Mouse (Mus musculus): ENCODE results near the gene Arhgap10.

Arhgap10 gene

GRCm38 (mm10) chr8:77288492-77288891, 229.3 kb downstream of the Arhgap10 start:
- no peak for DNase-seq (ENCODE audit: low read depth, low spot score)

GRCm38 (mm10) chr8:77288065-77288464, 229.7 kb downstream of the Arhgap10 start:
- no peak for DNase-seq (ENCODE audit: low read depth, low spot score)

- DNase-seq (ENCODE audit: low read depth, low spot score), result no peak
Measured at GRCm38 (mm10) chr8:77284473-77284872, 233.3 kb downstream of the Arhgap10 start.

GRCm38 (mm10) chr8:77282605-77283236, 235.0 kb downstream of the Arhgap10 start:
- DNase-seq (ENCODE audit: low read depth, low spot score), result no peak

- no peak for DNase-seq (ENCODE audit: low read depth, low spot score)
Measured at GRCm38 (mm10) chr8:77279977-77280376, 237.8 kb downstream of the Arhgap10 start.

GRCm38 (mm10) chr8:77278246-77278645, 239.5 kb downstream of the Arhgap10 start:
- DNase-seq (ENCODE audit: low read depth, low spot score), result no peak

- no peak for DNase-seq (ENCODE audit: low read depth, low spot score)
Measured at GRCm38 (mm10) chr8:77276827-77277226, 240.9 kb downstream of the Arhgap10 start.

GRCm38 (mm10) chr8:77275571-77275970, 242.2 kb downstream of the Arhgap10 start:
- no peak for DNase-seq (ENCODE audit: low read depth, low spot score)

GRCm38 (mm10) chr8:77272136-77272535, 245.6 kb downstream of the Arhgap10 start:
- DNase-seq (ENCODE audit: low read depth, low spot score), result no peak

GRCm38 (mm10) chr8:77267941-77268405, 249.8 kb downstream of the Arhgap10 start:
- no peak for DNase-seq (ENCODE audit: low read depth, low spot score)

GRCm38 (mm10) chr8:77262216-77263009, 255.3 kb downstream of the Arhgap10 start:
- DNase-seq (ENCODE audit: low read depth, low spot score), result no peak

GRCm38 (mm10) chr8:77261215-77261614, 256.5 kb downstream of the Arhgap10 start:
- DNase-seq (ENCODE audit: low read depth, low spot score), result no peak

GRCm38 (mm10) chr8:77257085-77257451, 260.7 kb downstream of the Arhgap10 start:
- DNase-seq (ENCODE audit: low read depth, low spot score), result no peak

GRCm38 (mm10) chr8:77256450-77257084, 261.2 kb downstream of the Arhgap10 start:
- no peak for DNase-seq (ENCODE audit: low read depth, low spot score)

- no peak for DNase-seq (ENCODE audit: low read depth, low spot score)
Measured at GRCm38 (mm10) chr8:77254466-77254865, 263.3 kb downstream of the Arhgap10 start.

GRCm38 (mm10) chr8:77251134-77251533, 266.6 kb downstream of the Arhgap10 start:
- no peak for DNase-seq (ENCODE audit: low read depth, low spot score)

- no peak for DNase-seq (ENCODE audit: low read depth, low spot score)
Measured at GRCm38 (mm10) chr8:77250094-77250493, 267.7 kb downstream of the Arhgap10 start.

GRCm38 (mm10) chr8:77241381-77241780, 276.4 kb downstream of the Arhgap10 start:
- no peak for DNase-seq (ENCODE audit: low read depth, low spot score)

- no peak for DNase-seq (ENCODE audit: low read depth, low spot score)
Measured at GRCm38 (mm10) chr8:77239462-77239861, 278.3 kb downstream of the Arhgap10 start.

GRCm38 (mm10) chr8:77236701-77237100, 281.1 kb downstream of the Arhgap10 start:
- DNase-seq (ENCODE audit: low read depth, low spot score), result no peak

GRCm38 (mm10) chr8:77232411-77232810, 285.3 kb downstream of the Arhgap10 start:
- DNase-seq (ENCODE audit: low read depth, low spot score), result no peak

GRCm38 (mm10) chr8:77231834-77232233, 285.9 kb downstream of the Arhgap10 start:
- DNase-seq (ENCODE audit: low read depth, low spot score), result no peak

GRCm38 (mm10) chr8:77231211-77231610, 286.5 kb downstream of the Arhgap10 start:
- no peak for DNase-seq (ENCODE audit: low read depth, low spot score)

Measured in retina, adult 2 months (tissue).